Mouse (Mus musculus): Measurements from ENCODE around the gene Tjp3.

Gene Tjp3

DNA sequence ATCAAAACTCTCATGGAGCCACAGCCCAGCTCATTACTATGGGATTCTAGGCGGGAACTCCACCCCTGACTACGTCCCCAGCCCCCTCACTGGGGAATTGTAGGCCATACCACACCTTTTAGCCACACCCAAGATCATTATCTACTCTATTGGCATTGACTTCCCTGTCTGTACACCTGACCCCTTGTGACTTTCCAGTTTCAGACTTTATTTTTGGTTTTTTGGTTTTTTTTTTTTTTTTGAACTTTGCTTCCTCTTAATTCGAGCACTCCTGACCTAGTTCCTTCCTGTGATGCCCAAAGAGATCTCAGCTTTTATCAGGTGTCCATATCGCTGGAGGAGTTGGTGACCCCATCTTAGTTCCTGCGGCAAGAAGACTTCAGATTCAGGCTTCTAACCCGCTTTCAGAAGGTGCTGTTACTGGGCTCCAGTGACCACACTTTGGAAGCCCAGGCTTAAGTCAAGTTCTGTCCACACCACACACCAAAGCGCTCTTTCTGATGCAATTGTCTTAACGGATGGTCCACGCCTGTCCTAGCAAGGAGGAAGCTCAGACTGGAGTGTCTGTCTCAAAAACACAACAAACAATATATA lies at the start of gene Tjp3:
TSS of gene Tjp3 (minus strand) at position 71 of the 594 bp plus-strand sequence.
- no peak for DNase-seq

DNA sequence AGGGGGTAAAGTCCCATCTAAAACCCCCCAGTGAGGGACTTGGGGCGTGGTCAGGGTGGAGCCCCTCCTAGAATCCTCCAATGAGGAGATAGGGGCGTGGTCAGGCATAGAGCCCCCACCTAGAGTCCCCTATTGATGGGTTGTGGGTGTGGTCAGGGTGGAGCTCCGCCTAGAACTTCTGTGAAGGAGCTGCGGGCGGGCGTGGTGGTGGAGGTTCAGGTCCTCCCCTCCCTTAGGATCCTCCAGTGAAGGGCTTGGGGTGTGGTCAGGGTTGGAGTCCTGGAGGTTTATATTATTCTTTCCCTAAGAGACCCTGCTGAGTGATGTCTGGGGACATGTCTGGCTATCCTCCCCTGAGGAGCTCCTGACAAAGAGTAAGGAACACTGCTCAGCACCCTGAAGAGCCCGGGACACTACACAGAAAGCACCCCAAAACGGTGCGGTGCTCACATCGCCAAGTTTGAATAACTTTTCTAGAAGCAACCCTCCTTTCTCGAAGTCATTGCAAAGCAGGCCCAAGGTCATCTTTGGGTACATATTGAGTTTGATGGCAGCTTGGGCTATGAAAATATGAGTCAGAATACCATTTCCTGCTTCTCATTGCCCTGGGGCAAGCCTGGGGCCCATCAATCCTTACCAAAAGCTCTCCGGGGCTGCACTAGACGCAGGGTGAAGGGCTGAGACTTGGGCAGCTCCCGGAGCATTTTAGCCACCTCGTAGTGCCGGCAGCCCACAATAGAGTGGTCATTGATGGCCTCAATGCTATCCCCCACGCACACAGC lies 49.4 kb upstream of the Tjp3 start:
- DNase-seq: no peak

DNA sequence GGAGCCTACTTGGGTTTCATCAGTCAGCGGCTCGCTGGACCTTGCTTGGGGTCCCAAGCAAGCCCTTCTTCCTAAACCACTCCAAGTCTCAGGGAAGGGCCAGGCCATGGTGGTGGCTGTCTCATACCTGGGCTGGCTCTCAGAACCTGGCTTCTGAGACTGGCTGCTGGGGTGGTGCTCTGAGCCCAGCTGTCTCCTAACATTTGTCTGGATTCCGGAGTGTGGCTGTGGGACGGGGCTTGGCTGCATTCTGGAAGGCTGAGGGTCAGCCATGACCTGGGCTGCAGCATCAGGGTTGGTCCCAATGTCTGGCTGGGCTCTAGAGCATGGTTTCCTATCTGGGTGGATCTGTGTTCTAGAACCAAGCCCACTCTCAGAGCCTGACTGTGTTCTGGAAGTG lies 45.2 kb upstream of the Tjp3 start:
- no peak for DNase-seq

DNA sequence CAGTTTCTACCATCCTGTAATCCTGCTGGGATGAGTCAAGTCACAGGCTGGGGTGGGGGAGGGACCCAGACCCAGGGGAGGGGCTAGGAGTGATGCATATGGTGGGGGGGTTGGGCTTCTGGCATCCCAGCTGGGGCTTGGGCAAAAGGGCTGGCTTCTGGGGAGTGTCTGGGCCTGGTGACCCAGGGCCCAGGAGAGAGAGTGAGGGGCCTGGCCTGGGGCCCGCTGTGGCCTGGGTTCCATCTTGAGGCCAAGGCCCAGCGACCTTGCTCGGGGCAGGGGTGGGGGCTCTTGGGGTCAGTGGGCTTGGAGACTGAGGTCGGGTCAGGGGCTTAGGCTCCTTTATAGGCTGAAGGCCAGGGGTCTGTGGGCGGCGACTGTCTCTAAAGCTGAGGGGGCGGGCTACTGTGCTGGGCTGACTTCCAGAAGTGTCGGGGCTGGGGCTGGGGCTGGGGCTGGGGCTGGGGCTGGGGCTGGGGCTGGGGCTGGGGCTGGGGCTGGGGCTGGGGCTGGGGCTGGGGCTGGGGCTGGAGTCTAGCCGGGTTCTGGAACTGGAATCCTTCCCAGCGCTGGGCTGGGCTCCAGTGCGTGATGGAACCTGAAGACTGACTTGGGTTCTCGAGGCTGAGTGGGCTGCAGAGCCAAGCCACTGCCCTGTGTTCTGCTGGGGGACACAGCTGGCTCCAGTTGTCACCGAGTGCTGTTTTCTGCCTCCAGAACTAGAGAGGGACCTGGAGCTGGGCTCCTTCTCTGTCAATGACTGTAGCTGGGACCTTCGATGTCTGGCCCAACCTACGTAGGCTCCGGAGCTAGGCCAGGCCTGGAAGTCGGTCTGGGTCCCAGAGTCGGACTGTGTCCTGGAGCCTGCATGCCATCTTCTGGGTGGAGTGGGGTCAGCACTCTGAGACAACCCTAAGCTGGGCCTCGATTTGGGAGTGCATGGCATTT lies 44.3 kb upstream of the Tjp3 start:
- DNase-seq: no peak

DNA sequence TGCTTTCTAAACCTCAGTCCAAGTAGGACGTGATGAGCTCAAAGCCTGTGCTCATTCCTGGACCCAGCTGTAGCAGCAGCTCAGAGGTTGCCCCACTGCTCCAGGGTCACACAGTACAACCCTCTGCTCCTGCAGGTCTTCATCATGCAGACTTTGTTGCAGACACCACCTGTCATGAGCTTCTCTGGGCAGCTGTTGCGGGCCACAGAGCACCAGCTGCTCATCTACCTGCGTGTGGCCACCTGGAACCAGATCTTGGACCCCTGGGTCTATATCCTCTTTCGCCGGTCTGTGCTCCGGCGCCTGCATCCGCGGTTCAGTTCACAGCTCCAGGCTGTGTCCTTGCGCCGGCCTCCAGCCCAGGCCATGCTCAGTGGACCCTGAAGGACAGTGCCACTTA lies 42.9 kb upstream of the Tjp3 start:
- no peak for DNase-seq

DNA sequence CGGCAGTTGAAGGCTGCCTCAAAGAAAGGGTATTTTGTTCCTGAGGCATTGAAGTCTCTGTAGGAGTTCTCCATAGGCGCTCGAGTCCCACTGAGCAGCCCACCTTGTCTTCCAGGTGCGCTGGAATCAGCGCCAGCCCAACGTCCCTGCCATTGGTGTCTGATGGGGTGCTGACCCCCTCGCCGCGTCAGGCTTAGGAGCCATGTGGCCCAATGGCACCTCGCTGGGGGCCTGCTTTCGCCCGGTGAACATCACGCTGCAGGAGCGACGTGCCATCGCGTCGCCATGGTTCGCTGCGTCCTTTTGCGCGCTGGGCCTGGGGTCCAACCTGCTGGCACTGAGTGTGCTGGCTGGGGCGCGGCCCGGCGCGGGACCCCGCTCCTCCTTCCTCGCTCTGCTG lies 40.9 kb upstream of the Tjp3 start:
- no peak for DNase-seq

DNA sequence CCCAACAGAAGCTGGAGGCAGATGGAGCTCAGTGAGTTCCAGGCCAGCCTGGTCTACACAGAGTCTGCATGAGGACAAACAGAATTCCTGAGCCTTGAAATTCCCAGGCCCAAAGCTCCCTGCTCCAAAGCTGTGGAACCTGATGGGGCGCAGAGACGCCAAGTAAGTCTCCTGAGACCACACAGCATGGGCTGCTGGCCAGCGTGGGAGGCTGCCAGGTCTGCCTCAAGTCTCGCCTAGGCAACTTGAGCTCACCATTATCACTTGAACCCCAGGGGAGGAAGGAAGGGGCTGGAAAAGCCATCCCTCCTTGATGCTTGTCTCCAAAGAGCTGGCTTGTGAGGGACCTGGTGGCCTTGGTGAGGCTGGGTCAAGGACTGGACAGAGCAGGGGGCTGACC lies 38.6 kb upstream of the Tjp3 start:
- no peak for DNase-seq

DNA sequence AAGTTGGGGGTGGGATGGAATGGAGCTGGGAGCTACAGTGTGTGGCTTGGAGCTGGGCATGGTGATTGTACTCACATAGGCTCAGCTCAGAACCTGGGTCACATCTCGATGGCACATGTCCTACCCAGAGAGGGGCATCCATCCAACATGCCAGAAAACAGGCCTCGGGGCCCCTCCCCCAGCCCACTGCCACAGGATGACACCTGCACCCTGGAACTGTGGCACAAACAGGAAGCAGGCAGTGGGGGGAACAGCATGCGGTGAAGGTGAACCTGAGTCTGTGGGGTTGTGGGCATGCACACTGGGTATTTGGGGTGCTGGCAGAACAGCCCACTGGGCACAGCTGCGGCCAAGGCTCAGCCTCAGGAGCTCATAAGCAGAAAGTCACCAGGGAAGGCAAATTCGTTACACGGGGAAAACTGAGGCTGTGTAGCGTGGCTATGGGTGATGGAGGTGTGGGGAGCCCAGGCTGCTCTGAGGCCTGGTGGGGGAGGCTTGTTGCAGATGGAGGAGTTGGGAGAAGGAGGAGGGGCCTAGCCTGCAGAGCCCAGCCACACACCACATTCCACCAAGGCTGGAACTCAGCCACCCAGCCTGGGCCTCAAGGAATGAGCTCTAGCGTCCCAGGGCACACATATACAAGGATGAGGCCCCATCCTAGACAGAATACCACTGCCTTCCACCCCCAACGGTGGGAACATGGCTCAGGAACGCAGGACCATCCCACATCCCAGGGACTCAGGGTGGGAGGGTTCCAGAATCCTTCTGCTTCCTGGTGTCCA lies 38.0 kb upstream of the Tjp3 start:
- DNase-seq: no peak

DNA sequence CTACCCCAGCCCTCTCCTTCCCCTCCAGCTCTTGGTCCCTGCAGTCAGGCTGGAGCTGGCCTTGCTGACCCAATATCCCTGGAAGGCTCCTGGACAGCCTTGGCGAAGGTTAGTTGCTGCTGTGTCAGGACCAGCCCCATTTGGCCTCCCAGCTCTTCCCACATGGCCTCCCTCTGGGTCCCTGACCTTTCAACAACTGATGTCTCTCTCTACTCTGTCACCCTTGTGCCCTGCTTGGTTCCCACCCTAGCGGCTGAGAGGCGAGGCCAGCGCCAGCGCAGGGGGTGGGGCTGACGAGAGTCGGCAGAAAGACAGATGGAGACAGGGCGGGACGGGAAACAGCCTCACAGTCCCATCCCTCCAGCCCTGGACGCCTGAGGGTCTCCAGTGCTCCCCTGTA lies 37.0 kb upstream of the Tjp3 start, which contains the start of gene Tbxa2r:
TSS of gene Tbxa2r (plus strand) at position 346 of the 400 bp plus-strand sequence.
- peak in 1 of 2 experiments; percentile 44 for DNase-seq

DNA sequence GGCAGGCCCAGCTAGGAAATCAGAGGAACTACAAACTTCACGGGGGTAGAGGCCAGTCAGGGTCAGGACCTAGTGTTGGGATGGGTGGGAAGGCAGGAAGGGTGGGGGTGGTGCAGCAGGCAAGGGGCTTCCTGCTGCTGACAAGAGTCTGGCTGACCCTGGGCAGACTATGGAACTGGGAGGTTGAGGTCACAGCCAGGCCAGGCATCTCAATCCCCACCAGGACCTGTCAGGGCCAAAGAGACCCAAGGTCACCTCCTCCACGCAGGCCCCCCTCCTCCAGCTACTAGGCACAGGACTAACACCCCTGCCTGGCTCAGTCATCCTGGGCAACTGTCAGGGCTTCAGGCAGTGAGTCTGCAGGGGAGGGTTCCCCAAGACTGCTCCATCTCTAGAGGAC lies 36.6 kb upstream of the Tjp3 start:
- no peak for DNase-seq

DNA sequence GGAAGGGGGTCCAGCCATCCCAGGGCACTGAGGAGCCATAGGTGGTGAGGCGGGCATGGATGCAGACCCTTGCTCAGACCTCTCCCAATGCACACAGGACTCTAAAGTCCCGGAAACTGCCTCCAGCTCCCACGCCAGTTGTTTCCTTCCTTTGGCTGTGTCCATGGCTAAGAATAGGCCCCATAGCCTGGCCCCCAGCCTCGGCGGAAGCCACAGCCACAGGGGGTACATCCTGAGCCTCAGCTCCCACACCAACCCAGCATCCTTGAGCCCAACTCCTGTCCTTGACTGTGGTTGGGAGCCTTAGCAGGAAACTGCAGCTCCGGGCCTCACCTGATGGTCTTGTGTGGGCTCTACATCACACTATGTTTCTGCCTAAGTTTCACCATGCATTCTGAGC lies 35.5 kb upstream of the Tjp3 start:
- no peak for DNase-seq

DNA sequence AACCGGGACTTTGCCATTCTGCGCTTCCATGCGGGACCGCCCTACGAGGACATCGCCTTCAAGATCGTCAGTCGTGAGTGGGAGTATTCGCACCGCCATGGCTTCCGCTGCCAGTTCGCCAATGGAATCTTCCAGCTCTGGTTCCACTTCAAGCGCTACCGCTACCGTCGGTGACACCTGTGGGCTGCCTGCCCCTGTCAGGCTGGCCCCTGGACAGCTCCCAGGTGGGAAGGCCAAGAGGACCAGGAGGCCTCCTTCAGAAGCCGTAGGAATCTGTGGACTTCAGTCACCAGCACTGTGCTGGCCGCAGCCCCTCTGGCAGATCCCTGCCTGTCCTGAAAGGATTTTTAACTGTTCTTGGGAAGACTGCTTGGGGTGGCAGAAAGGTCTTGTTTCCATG lies 34.4 kb upstream of the Tjp3 start:
- peak in 1 of 2 experiments; percentile 28 for DNase-seq

DNA sequence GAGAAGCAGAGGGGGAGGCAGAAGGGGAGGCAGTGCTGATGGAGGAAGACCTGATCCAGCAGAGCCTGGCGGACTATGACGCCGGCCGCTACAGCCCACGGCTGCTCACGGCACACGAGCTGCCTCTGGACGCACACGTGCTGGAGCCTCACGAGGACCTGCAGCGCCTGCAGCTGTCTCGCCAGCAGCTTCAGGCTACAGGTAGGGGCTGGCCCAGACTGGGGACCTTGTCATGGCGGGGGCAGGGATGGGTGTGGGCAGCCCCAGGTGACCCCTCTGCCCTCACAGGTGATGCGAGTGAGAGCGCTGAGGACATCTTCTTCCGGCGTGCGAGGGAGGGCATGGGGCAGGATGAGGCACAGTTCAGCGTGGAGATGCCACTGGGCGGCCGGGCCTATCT lies 33.8 kb upstream of the Tjp3 start:
- peak in 1 of 2 experiments; percentile 26 for DNase-seq

DNA sequence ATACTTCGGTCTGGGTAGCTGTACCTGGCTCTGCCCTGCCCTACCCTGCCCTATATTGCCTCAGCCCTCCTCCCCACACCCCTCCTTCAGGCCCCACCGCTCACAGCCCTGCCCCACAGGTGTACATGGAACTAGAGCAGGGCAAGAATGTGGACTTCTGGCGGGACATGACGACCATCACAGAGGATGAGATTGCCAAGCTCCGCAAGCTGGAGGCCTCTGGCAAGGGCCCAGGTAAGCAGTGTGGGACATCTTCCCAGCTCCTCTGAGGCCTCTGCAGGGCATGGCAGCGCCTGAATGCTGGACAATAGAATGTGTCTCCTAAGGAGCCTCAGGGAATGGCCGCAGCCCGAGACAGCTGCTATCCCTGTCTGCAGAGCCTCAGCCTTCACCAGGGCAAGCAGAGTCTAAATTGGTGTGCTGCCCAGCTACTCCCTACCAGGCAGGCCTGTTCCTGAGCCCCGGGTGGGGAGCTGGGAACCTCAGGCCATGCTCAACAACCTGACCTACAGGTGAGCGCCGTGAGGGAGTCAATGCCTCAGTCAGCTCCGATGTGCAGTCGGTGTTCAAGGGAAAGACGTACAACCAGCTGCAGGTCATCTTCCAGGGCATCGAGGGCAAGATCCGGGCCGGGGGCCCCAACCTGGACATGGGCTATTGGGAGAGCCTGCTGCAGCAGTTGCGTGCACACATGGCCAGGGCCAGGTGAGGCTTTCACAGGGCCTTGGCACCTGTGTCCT lies 32.6 kb upstream of the Tjp3 start:
- peak in 1 of 2 experiments; percentile 45 for DNase-seq

DNA sequence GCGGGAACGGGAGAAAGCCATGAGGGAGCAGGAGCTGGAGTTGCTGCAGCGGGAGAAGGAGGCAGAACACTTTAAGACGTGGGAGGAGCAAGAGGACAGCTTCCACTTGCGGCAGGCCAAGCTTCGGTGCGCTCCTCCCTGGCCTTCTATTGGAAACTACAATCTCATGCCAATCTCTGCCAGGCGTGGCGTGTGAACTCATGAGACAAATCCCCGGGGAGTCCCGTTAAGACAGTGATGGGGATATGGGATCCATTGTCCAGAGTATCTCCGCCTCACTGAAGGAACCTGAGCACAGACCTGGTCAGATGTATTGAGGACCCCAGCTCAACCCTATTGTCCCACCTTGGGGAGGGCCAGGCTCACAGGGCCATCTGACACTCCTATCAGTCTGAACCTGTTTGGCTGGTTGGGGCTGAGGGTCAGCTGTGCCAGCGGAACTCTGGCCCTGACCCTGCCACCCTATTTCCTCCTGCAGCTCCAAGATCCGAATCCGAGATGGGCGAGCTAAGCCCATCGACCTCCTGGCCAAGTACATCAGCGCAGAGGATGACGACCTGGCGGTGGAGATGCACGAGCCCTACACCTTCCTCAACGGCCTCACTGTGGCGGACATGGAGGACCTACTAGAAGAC lies 31.9 kb upstream of the Tjp3 start:
- no peak for DNase-seq

DNA sequence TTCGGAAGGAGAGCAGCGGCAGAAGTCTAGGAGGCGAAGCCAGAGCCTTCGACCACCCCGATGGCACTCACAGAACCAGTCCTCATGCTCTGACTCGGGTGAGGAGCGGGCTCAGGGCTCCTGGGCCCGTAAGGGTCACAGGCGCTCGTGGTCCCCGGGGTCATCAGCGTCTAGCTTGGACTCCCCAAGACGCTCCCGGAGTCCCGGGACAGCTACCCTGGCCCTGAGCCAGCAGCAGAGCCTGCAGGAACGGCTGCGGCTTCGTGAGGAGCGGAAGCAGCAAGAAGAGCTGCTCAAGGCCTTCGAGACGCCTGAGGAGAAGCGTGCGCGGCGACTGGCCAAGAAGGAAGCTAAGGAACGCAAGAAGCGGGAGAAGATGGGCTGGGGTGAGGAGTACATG lies 31.1 kb upstream of the Tjp3 start:
- DNase-seq: peak; percentile 12 to 59

DNA sequence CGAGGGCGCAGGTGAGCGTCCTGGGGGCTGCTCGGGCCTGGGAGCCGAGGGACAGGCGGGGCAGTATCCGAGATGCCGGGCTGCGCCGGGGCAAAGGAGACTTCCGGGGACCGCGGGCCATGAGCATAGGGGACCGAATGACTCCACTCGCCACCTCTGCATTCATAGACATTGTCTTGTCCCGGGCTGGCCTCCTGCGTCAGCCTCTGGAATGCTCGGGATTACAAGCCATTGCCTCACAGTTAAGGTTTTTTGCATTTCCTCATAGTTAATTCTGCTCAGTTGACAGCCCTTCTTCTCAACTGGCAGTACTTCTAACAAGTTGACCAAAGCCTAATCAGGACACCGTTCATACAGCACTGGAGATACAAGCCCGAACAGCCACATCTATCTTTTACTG lies 30.1 kb upstream of the Tjp3 start:
- no peak for DNase-seq

DNA sequence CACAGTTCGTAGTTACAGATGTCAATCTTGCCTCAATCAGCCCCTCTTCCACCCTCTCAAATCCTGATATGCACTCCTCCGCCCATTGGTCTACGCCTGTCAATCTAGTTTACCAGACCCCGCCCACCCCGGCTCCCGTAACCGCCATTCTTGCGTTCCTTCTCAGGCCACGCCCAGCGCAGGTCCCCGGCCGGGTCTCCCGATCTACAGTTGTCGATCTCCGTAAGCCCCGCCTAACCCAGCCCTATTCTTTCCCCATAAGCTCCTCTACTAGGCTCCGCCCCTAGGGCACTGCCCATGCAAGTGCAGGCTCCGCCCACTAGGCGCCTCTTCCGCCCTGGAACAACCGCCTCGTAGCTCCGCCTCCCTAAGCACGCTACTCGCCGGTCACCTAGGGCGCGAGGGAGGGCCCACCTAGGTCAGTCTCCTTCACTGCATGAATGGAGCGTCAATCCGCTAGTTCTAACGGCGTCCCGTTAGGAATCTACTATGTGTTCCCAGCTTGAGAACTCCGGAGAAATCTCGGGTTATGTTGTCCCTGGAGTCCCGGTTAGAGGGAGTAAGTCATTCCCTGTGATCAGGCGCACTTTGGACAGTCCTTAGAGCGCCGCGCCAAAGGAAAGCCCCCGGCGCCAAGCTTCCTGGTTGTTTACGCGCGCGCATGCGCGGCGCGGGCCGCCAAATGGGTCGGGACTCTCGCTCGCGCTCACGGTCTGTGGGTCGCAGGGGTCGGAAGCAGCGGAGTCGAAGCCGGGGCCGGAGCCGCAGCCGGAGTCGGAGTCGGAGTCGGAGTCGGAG lies 29.4 kb upstream of the Tjp3 start, which contains the start of gene Cactin:
TSS of gene Cactin (plus strand) at position 554 of the 798 bp plus-strand sequence.
- peak; percentile 96 to 99 for DNase-seq

DNA sequence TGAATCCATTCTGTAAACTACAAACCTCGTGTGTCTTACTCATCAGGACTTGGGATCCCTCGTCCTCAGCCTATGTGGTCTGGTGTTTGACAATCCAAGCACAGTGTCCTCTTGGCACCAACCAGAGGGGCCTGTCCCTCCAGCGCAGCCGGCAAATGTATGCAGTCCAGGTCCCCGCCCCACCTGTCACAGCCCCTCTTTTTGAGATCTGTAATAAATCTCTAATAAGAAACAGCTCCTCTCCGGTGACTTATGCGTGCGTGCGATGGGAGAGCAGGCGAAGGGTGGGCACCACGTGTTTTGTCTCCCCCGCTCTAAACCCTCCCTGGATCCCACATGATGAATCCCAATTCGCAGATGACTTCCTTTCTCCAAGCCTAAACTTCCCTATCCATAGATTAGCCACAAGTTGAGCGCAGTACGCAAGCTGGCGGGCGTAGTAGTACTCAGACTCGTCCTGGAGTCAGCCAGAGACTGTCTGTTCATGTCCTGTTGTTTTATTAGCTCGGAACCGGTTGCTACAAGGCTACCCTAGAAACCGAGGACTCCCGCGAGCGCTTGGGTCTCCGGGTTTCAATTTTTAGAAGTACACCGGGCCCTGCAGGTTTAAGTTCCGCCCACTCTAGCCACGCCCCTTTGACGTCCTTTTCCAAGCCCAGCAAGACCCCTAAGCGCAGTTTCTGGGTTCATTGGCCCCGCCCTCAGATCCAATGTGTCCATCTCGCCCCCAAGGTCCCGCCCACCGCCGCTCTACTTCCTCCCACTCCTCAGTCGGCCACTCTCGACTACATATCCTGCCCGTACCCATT lies 28.6 kb upstream of the Tjp3 start:
- peak in 1 of 2 experiments; percentile 53 for DNase-seq

Data from cerebellum, postnatal 25 days (tissue).